Mouse (Mus musculus) skeletal muscle tissue, adult 2 months (tissue): Measurements from ENCODE around the gene Arhgef11.
"Not testable (repeated sequence)": the region's sequence is repeated elsewhere in the genome, so short reads cannot be mapped to it uniquely, and the experiment has no call there.

Experiments
- DNase-seq: peaks from one replicate; pipeline ENCODE4 v3.0.0-alpha.2; 2012; ENCODE audit warnings: low read depth, low spot score

Arhgef11 gene

DNA sequence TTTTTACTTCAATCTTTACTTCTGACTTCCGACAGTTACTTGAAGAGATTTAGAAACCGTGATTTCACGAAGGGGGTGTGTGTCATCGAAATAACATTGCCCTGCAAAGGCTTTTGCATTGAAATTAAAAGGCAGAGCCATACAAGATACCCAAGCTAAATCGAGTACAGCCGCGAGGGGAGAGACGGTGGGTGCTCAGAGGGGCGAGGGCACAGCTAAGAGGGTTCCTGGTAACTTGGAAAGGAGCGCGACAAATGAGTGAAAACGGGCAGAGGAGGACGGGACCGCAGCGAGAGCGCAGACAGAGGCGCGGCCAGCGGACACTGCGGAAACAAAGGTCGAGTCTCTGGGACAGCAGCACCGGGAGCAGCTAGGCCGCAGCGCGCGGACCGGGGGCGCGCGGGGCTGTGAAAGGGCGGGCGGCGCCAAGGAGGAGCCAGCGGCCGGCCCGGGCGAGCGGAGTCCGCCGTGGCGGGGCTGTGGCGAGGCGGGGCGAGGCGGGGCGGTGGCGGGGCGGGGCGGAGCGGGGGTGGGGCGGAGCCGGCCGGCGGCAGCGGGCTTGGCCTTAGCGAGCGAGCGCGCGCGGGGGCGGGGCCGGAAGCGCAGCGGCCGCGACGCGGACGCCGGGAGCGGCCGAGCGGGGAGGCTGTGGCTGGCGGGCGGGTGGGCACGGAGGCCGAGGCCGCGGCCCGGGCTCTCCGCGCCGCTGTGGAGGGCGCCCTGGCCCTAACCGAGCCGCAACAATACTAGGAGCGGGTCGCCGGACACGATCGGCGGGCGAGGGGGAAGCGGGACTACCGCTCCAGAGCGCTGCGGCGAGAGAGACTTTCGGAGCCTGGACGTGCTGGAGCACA, at the start of gene Arhgef11:
TSS of gene Arhgef11 (plus strand) at position 603 of the 854 bp plus-strand sequence.
- peak; percentile 58 for DNase-seq

GRCm38 (mm10) chr3:87568681-87569080, 48.7 kb upstream of the Arhgef11 start:
- DNase-seq, result no peak

GRCm38 (mm10) chr3:87575766-87576165, 41.6 kb upstream of the Arhgef11 start:
- DNase-seq, result no peak

DNA sequence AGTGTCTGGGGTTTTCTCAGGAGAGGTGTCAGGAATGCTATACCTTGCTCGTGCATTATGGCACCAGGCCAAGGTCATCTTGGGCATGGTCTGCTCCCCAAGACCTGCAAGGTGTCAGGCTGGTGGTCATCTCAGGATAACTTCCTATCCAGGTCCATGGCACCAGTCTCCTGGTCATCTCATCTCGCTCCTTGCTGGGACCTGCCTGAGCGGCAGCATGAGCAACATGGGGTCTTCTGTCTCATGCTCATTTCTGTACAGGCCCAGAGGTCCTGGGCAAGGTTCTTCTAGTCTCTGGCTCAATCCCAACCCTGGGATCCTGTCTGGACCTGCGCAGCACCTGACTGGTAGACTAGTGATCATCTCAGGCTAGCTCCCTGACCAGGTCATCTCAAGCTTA, 35.1 kb upstream of the Arhgef11 start:
- DNase-seq, result no peak

DNA sequence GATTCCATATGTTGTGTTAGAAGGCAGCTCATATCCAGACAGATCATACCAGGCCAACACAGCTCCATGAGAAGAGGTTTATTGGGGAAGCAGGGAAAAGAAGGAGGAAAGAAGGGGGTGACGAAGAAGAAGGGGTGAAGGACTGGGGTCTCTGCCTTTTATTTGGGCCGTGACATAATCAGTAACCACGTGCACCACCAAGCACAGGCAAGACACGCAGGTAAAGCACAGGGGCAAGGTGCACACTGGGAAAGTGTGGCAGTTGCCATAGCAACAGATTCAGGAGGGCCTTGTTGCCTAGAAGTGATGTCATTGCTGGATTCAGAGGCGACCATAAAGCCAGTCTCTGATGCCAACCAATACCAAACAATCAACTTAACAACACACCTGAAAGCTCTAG, 23.6 kb upstream of the Arhgef11 start:
- DNase-seq, result no peak

- DNase-seq, result not testable (repeated sequence)
Measured at GRCm38 (mm10) chr3:87595328-87595727, 22.0 kb upstream of the Arhgef11 start.

- DNase-seq, result not testable (repeated sequence)
Measured at GRCm38 (mm10) chr3:87601077-87601476, 16.3 kb upstream of the Arhgef11 start.

GRCm38 (mm10) chr3:87616354-87616753, 1.0 kb upstream of the Arhgef11 start:
- DNase-seq, result no peak

- no peak for DNase-seq
Measured at GRCm38 (mm10) chr3:87617811-87618130, 412 bp downstream of the Arhgef11 start.

DNA sequence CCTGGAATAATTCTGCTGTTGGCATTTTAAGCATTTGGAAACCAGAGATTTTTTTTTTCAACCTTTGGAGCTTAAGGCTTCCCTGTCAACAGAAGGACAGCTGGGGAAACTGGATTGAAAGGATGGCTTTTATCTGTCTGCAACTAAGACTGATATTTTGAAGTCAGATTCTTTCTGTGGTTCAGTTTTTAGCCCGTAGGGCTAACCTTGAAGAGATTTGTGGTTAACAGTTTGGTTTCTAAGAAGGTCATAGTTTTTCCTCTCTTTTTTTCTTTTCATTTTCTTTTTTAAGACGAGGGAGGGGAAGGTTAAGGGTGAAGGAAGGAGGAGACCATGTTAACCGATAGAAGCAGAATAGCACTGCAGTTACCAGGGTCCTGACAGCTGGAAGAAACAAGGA, 881 bp downstream of the Arhgef11 start:
- no peak for DNase-seq

- no peak for DNase-seq
Measured at GRCm38 (mm10) chr3:87618981-87619710, 1.8 kb downstream of the Arhgef11 start.

GRCm38 (mm10) chr3:87620218-87620891, 3.0 kb downstream of the Arhgef11 start:
- DNase-seq, result no peak

GRCm38 (mm10) chr3:87624899-87625298, 7.5 kb downstream of the Arhgef11 start:
- no peak for DNase-seq

GRCm38 (mm10) chr3:87630899-87631298, 13.5 kb downstream of the Arhgef11 start:
- no peak for DNase-seq

- no peak for DNase-seq
Measured at GRCm38 (mm10) chr3:87631408-87631807, 14.0 kb downstream of the Arhgef11 start.

DNA sequence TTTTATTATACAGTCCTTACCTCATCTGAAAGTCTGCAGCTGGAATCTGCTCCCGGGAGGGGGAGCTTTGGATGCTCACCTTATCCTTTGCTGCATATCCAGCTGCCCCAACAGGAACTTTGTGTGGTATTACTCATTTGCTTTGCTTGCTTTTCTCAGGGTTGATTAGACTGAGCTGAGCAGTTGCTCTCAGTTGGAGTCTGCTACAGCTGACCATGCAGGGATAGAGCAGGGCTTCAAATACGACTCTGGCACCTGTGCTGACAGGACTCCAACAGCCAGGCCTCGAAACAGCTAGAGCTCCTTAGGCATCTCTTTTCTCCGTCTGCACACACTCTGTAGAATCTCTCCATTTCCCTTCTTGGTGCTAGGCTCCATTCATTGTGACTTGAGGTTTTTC, 18.2 kb downstream of the Arhgef11 start:
- DNase-seq, result no peak

GRCm38 (mm10) chr3:87643453-87643852, 26.1 kb downstream of the Arhgef11 start:
- DNase-seq, result no peak

DNA sequence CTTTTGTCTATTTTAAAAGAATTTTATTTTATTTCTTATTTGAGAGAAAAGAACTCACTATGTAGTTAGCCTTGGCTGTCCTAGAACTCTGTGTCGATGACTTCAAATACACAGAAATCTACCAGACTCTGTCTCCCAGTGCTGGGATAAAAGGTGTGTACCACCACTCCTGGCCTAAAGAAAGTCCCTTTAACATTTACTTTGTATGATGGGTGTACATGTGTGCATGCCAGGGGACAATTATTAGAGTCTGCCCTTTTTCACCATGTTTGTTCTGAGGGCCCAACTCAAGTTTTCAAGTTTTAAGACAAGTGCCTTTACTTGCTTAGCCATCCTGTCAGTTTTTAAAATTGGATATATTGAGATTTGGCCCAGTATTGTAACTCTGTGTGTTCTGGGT, 28.8 kb downstream of the Arhgef11 start:
- no peak for DNase-seq

- DNase-seq, result no peak
Measured at GRCm38 (mm10) chr3:87649063-87649462, 31.7 kb downstream of the Arhgef11 start.

DNA sequence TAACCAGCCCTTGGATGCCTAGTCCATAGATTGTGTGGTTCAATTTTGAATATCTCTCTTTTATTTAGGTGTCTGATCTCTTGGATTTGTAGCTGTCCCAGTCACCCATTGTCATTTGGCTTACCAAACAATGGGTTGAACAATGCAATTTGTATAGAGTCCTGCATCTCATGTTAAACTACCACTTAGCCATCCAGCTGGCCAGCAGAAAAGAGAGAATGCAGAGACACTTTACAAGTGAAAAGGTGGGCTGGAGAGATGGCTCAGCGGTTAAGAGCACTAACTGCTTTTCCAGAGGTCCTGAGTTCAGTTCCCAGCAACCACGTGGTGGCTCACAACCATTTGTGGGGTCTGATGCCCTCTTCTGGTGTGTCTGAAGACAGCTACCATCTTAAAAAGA, 41.0 kb downstream of the Arhgef11 start:
- DNase-seq, result no peak

DNA sequence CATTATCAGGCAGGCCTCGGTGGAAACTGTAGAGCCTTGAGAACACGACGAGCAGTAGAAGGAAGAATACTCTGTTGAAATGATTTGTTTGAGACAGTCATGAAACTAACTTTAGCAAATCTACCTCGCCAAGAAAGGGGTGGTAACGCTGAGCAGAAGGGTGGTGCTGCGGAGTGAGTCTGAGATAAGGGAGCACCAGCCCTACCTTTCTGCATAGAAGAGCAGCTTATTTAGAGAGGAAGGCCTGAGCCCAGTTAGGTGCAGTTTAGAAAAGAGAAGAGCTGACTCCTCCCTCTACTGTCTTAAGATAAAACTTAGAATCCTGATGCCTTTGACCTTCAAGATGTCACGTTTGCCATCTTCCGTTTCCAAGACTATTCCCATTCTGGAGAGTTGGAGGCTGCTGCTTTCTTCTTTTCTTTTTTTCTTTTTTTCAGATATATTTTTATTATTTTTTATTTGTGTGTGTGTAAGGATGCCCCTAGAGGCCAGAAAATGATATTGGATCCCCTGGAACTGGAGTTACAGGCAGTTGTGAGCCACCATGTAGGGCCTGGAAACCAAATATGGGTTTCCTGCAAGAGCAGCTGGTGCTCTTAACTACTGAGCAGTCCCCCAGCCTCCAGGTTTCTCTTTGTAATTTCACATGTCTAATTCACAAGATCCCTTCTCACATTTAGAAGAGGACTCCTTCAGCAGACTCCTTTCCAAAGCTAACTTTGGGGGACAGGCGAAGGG, 42.5 kb downstream of the Arhgef11 start:
- DNase-seq, result no peak

DNA sequence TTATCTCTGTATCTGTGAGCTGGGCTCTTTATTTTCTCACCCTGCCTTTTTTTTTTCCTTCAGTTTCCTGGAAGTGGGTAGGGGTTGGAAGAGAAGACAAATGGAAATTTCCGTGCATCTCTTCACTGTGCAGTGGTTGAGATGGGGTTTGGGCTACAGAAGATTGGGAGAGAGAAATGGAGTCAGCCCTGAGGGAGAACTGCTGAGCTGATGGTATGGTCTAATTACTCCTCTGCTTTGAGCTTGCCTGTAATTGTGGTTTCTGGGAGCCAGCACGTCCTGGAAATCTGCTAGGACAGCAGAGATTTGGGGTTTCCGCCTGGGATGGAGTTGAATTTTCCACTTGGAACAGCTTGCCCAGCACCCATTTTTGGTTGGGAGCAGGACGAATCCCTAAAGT, 43.1 kb downstream of the Arhgef11 start:
- DNase-seq, result no peak
